20 mouse cellular contexts compared by ENCODE assay signal in genomic region chr4:52558080-52558479, GRCm38 (mm10). TPM values are rescaled to one million over a fixed set of nuclear protein-coding genes. Genes with fewer than 3 reads are reported as not detected.
"Had no signal": no experiment of that assay in that cellular context is flagged by ENCODE, and none has a peak within 500 bp of the region (broad histone marks: within the 10 kb centered on the region; RNA-seq: fewer than 3 reads in every experiment).

No protein-coding gene starts in this region.

- ATAC-seq: liver, postnatal 0 days had no signal

- H3K27ac ChIP-seq: kidney, embryonic 15.5 days; left cerebral cortex, adult 2 months; limb, embryonic 12.5 days; liver, embryonic 13.5 days; lung, embryonic 15.5 days; neural tube, embryonic 13.5 days had no signal

- H3K4me3 ChIP-seq: kidney, embryonic 15.5 days; left cerebral cortex, adult 2 months; limb, embryonic 12.5 days; liver, embryonic 13.5 days; lung, embryonic 15.5 days; neural tube, embryonic 13.5 days had no signal

- H3K36me3 ChIP-seq: kidney, embryonic 15.5 days; limb, embryonic 12.5 days; liver, embryonic 13.5 days; lung, embryonic 15.5 days; neural tube, embryonic 13.5 days had no signal

- DNase-seq: kidney, adult 2 months; kidney, postnatal 14 days; liver; liver, embryonic 13.5 days; liver, postnatal 0 days; retina, postnatal 1 day; right cerebral cortex, postnatal 4 days; spleen, adult 18-20 months; thymus, adult 18-20 months; thymus, postnatal 14 days had no signal

- H3K4me2 ChIP-seq: kidney, embryonic 15.5 days; limb, embryonic 12.5 days; liver, embryonic 13.5 days; lung, embryonic 15.5 days; neural tube, embryonic 13.5 days had no signal

- H3K27me3 ChIP-seq: kidney, embryonic 15.5 days; limb, embryonic 12.5 days; liver, embryonic 13.5 days; lung, embryonic 15.5 days; neural tube, embryonic 13.5 days had no signal

- H3K9me3 ChIP-seq: kidney, embryonic 15.5 days; limb, embryonic 12.5 days; liver, embryonic 13.5 days; lung, embryonic 15.5 days; neural tube, embryonic 13.5 days had no signal

- H3K9ac ChIP-seq: kidney, embryonic 15.5 days; limb, embryonic 12.5 days; liver, embryonic 13.5 days; liver, postnatal 0 days; lung, embryonic 15.5 days; neural tube, embryonic 13.5 days had no signal

- H3K4me1 ChIP-seq: kidney, embryonic 15.5 days; limb, embryonic 12.5 days; liver, embryonic 13.5 days; lung, embryonic 15.5 days; neural tube, embryonic 13.5 days had no signal

RNA-seq across cellular contexts. Expression of gene Toporsl, which starts 38.0 kb away (rescaled TPM):
- total RNA-seq: layer of hippocampus, postnatal 25 days; left cerebral cortex, adult 2 months; left cerebral cortex, postnatal 36 days; megakaryocyte-erythroid progenitor cell, adult 5-6 weeks had no signal
- polyA plus RNA-seq: kidney, adult 2 months; kidney, embryonic 15.5 days; large intestine, adult 2 months; limb, embryonic 12.5 days; liver, embryonic 13.5 days; liver, postnatal 0 days; lung, embryonic 15.5 days; neural tube, embryonic 13.5 days; stomach, embryonic 14.5 days had no signal
